Mouse (Mus musculus) kidney, adult 2 months (tissue): Measurements from ENCODE around the gene Prss30.

Source experiments
- CTCF ChIP-seq: fragments of 200-500 bp; conservative IDR thresholded peaks from 2 replicates; pipeline ENCODE4 v1.5.1; 2011; ENCODE audit warnings: low read depth, mild to moderate bottlenecking, control low read depth, low read length, moderate library complexity, mixed read lengths; ENCODE audit not compliant: insufficient read depth, insufficient read length
- POLR2A ChIP-seq: fragments of 200-500 bp; IDR thresholded peaks from one replicate; pipeline ENCODE4 v1.6.1; 2011; ENCODE audit warnings: low read depth, low read length, control low read depth

DNA sequence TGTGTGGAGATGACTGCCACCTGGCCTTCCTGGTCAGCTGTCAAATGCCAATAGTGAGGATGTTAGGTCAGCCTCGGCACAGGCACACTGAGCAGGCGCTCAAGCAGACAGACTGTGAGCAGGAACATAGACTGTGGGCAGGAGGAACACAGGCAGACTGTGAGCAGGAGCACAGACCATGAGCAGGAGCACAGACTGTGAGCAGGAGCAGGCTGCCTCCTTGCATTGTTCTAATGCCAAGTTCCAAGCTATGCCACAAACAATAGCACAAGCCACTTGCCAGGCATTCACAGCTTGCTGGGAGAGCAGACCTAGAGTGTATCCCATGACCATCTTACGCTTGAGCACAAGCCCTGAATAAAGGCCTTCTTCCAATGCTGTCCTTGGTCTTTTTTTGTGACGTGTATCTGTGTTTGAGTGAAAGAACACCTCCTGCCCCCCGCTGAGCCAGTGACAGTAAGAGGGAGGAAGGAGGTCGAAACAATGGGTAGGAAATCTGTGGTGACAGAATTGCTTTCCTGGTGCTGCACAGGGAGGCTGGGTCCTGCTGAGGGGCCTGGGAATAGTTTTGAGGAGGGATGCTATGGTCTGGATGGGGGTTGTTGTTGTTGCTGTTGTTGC is 14.5 kb downstream of the Prss30 start:
- TF ChIP-seq POLR2A (no peak), CTCF (no peak)
